Mouse (Mus musculus) c-Kit-positive CD71-positive TER-119-positive erythroid progenitor cells, embryonic 14.5 days (primary cell): ENCODE data around the gene Ergic3.

Source experiments
- DNase-seq: peaks from one replicate; pipeline ENCODE4 v3.0.0-alpha.2; 2013; ENCODE audit warnings: low spot score

Ergic3 gene

GRCm38 (mm10) chr2:156007888-156008532, at the start of gene Ergic3, which contains the start of gene 6430550D23Rik:
TSS of gene Ergic3 (plus strand) at chr2:156008045.
TSS of gene 6430550D23Rik (minus strand) at chr2:156007977.
- DNase-seq, result peak; percentile 97

- no peak for DNase-seq
These were observed 47.9 kb upstream of the Ergic3 start for GRCm38 (mm10) chr2:155959981-155960380.

GRCm38 (mm10) chr2:155961862-155962261, 46.0 kb upstream of the Ergic3 start:
- no peak for DNase-seq

DNA sequence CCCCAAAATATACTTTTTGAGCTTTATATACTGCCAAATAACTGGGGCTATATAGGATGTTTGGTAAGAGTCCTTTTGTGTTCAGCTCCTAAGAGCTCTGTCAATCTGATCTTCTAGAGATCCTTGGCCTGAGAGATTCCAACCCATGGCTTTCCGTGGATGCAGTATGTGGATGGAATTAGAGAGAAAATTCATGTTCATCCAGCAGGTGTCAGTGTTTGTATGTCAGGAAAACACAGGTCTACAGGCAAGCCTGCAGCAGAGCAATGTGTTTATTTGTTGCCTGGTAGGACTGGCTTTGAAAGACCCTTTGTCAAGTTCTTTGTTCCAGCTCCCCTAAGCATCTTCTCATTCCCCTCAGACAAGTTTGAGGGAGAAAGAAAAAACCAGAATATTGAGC, 44.9 kb upstream of the Ergic3 start:
- DNase-seq, result no peak

DNA sequence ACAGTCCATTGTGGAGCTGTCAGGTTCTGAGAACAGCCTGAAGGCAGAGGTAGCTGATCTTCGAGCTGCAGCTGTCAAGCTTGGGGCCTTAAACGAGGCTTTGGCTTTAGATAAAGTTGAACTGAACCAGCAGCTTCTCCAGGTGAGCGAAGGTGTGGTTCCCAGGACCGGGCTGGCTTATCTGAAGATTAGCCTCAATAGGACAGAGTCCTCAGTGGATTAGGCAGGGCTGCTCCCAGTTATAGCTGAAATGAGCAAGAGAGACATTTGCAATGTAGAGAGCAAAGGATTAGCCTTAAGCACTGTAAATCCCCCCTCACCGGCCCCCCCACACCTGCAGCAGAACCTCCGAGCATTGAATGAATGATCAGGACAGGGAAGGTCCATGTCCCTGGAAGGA, 34.5 kb upstream of the Ergic3 start:
- no peak for DNase-seq

DNA sequence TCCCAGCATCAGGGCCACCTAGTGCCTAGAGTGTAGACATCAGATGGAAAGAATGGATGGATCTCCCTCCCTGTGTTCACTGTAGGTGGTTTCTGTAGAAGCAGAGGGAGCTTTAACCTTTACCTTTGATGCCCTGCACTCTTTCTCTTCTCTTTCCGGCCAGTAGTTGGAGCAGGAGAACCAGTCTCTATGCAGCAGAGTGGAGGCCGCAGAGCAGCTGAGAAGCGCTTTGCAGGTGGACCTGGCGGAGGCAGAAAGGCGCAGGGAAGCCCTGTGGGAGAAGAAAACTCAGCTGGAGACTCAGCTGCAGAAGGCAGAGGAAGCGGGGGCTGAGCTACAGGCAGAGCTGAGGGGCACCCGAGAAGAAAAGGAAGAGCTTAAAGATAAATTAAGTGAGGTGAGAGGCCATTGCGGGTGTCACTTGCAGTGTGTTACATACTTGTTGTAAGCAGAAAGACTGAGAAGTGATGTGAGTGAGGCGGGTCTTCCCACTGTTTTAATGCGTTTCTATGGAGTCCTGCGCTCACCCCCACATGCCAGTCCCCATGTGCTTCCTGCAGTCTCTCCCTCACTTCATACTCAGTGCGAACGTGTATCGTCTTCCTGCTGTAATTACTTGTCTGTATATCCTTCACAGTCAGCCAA, 33.6 kb upstream of the Ergic3 start:
- DNase-seq, result no peak

DNA sequence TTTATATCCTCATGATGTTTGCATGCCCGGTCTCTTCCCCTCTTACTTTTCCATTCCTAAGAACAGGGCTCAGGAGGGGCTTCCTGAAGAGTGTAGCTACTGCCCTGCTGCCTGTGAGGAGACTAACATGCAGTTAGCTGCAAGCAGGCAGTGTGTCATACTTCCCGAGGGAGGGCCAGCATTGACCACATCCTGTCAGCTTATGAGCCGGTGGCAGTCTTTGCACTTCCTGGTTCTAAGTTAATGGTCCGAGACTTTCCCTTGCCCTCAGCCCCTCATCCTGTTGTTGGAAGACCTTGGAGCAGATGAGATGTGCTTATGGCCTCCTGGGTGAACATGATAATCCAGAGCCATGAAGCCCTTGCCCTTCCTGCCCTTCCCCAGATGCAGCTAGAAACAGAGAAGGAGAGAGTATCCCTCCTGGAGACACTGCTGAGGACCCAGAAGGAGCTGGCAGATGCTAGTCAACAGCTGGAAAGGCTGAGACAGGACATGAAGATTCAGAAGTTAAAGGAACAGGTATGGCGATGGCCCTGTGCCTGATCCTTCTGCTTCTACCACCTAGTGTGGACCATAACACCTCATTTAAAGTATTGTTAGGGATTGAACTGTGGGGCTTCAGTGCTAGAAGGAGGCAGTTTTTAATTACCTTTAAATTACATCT, 28.4 kb upstream of the Ergic3 start:
- DNase-seq, result no peak

- DNase-seq, result no peak
These were observed 22.1 kb upstream of the Ergic3 start for GRCm38 (mm10) chr2:155985776-155986175.

GRCm38 (mm10) chr2:155987131-155987530, 20.7 kb upstream of the Ergic3 start:
- DNase-seq, result no peak

DNA sequence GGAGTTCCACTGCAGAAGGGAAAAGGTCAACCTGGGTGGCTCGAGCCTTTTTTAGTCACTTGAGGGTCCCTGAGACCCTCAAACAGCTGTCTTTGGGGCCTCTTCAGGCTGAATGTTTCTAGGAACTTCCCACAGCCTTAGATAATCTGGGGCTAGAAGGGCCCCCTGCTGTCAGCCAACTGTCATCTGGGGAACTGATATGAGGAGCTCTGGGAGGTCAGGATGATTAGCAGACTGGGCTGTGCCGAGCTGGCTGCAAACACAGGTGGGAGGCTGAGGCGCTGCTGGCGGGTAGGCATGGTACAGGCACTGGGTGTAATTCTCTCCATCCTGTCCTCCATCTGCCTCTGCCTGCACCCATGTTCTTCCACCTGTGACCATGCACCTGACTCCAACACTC, 18.8 kb upstream of the Ergic3 start:
- peak; percentile 85 for DNase-seq

DNA sequence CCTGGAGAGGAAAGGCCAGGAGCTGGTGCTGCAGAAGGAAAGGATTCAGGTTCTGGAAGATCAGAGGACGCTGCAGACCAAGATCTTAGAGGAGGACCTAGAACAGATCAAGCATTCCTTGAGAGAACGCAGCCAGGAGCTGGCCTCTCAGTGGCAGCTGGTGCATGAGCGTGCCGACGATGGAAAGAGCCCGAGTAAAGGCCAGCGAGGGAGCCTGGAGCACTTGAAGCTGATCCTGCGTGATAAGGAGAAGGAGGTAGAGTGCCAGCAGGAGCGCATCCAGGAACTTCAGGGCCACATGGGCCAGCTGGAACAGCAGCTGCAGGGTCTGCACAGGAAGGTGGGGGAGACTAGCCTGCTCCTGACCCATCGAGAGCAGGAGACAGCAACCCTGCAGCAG, 16.7 kb upstream of the Ergic3 start:
- DNase-seq, result no peak

- DNase-seq, result peak; percentile 52
These were observed 16.0 kb upstream of the Ergic3 start for GRCm38 (mm10) chr2:155991863-155992321.

DNA sequence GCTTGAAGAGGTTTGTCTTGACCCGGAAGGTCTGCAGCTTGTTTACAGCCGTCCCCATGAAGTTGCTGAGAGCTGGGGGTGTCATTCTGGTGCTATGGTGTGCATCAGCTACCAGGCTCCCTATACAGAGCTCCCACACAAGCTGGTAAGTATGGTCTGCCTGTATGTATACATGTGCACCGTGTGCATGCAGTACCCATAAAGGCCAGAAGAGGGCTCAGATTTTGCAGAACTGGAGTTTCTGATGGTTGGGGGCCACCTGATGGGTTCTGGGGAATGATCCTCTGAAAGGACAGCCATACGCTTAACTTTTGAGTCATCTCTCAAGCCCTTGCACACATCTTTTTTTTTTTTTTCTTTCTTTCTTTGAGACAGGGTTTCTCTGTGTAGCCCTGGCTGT, 2.5 kb upstream of the Ergic3 start:
- no peak for DNase-seq

DNA sequence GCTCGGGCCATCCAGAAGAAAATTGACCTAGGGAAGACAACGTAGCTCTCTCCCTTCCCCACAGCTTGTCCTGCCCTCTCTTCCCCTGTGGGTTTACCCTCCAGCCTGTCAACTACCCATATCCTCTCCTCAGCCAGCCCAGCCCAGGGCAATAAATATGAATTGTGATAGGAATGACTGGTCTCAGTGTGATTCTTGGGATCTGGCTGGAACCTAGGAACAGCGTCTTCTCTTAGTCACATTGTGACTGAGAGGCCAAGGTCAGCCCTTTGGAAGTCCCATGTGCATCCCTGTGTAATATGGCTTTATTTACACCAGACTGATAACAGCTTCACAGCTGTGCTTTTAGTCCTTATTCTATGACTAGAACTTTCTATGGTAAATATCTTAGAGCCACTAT, 10.3 kb downstream of the Ergic3 start:
- DNase-seq, result no peak

- DNase-seq, result peak; percentile 56
These were observed 13.4 kb downstream of the Ergic3 start for GRCm38 (mm10) chr2:156021219-156021618.

DNA sequence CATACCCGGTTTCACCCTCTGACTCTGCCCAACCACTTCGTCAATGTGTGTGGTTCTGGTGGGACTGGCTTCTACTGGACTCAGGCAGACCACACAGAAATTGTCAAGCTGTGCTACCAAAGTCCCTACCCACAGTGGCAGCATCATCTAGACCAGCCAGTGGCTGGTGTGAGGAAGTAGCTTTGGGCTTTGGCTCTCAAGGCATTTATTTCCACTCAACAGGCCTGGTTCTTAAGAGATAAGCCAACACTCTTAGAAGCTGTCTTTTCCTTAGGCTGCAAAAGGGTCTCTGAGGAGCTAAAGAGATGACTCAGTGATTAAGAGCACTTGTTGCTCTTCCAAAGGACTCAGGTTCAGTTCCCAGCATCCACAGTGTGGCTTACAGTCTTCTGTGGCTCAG, 13.9 kb downstream of the Ergic3 start:
- DNase-seq, result peak; percentile 37

GRCm38 (mm10) chr2:156025482-156025881, 17.6 kb downstream of the Ergic3 start:
- DNase-seq, result peak; percentile 28

- DNase-seq, result no peak
These were observed 31.5 kb downstream of the Ergic3 start for GRCm38 (mm10) chr2:156039390-156039789.

DNA sequence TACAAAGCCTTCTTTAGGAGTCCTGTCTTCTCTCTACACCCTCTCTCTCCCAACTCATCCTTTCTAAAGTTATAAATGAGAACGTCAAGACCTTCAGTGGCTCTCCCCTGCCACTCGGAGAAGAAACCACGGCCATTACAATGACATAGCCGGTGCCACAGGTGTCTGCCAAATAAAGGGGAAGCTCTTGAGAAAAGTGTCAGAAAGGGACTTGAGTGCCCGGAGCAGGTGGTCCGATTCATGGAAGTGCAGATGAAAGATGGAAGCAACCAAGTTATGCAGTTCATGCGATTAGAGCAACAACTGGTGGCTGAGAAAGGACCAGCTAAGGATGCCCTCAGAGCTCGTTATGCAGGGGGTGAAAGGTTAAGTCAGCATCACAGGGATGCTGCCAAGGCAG, 35.1 kb downstream of the Ergic3 start:
- DNase-seq, result no peak

DNA sequence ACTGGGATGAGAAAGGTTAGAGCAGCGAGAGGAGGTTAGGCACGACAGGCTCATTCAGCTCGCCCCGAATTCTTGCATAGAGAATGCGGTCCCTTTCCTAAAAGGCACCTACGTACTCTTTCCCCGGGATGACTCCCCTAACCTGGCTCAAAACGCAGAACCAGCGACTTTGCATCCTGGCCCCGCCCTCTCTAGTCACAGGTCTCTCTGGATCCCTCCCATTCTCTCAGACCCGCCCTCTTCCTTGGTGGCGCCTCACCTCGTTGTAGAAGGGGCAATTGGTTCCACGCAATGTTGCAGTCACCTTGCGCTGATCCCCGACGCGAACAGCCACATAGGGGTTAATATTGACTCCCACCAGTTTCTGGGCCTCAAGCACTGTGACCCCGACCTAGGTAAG, 40.1 kb downstream of the Ergic3 start:
- no peak for DNase-seq

DNA sequence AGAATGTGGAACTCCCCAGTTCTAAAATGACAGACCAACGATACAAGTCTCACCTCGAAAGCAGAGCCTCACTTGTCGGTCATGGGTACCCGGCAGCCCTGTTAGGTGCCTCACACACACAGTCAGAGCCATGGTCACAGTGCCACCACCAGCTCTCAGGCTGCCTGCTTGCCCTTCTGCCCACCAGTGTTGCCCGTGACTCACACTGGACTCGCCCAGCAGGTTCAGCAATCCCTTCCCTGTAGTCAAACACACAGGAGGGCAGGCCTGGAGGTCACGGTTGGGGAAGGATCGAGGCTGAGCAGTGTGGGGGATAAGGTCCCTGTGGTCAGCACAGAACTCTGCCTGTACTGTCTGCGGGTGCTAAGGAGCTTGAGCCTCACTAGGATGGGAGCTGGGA, 45.0 kb downstream of the Ergic3 start, which contains the start of gene Fer1l4:
TSS of gene Fer1l4 (minus strand) at position 132 of the 400 bp plus-strand sequence.
- DNase-seq, result no peak

DNA sequence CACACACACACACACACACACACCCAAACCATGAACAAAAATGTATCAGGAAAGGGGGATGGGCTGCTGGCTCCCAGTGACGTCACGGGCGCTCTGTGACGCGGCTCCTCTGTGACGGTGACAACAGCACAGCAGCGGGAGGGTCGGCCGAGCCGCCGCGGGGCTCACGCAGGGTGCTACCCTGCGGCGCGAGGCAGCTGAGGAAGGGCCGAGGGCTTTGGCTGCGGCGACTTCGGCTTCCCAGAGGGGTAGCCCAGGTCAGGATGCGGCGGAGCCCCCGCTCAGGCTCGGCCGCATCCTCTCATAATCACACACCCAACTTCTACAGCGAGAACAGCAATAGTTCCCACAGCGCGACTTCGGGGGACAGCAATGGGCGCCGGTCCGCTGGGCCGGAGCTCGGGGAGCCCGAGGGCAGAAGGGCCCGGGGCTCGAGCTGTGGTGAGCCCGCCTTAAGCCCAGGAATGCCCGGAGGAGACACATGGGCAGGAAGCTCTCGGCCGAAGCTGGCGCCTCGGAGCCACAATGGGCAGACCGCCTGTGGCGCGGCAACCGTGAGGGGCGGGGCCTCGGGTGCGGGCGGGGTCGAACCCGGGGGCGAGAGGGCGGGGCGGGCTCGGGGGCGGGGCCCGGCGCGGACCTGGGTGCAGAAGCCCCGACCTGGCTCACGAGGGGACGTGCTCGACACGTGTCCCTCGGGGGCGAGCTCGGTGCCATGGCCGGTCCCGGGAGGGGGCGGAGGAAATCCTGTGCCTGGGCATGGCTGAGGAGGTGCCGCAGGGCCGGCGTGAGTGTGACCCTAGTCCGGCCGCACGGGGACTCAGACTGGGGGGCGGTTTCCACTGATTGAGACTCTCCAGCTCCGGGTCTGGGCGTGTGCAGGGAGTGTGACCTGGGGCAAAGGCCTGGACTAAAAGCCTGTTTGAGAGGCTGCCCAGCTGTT, 57.5 kb downstream of the Ergic3 start, which contains the start of gene Spag4:
TSS of gene Spag4 (plus strand) at position 77 of the 943 bp plus-strand sequence.
- DNase-seq, result peak; percentile 72
